Comparison of ENCODE assay signal across 15 mouse cellular contexts in genomic region chr11:73323906-73324830, GRCm38 (mm10). TPM values are rescaled to one million over a fixed set of nuclear protein-coding genes. Genes with fewer than 3 reads are reported as not detected.
DNase-seq lines count a peak whose midpoint lies in the region; ATAC-seq and TF ChIP-seq lines count a peak whose summit lies in the region.
"Had no signal": no experiment of that assay in that cellular context is flagged by ENCODE, and none has a peak within 500 bp of the region (broad histone marks: within the 10 kb centered on the region; RNA-seq: fewer than 3 reads in every experiment).

No protein-coding gene starts in this region.

- peak overlapping the region; percentile 24 for H3K4me2 ChIP-seq in liver, embryonic 16.5 days (ENCODE audit: low read depth, low read length)
- no peak overlapping the region for H3K4me2 ChIP-seq in kidney, embryonic 16.5 days (replicated peaks; ENCODE audit: low read depth, low read length)
- peak overlapping the region; percentile 31 for H3K4me2 ChIP-seq in stomach, embryonic 16.5 days (ENCODE audit: low read depth, low read length)
- no peak overlapping the region for H3K4me2 ChIP-seq in hindbrain, postnatal 0 days (ENCODE audit: low read depth, low read length)
- H3K4me2 ChIP-seq: neural tube, embryonic 12.5 days had no signal

- DNase-seq in cerebellum, adult 2 months: no peak
- DNase-seq in liver: no peak
- DNase-seq in thymus, adult 18-20 months: no peak
- DNase-seq in hindbrain, postnatal 0 days (ENCODE audit: low spot score): no peak
- DNase-seq: cerebellum, postnatal 36 days; spleen, adult 18-20 months; thymus, postnatal 36 days had no signal

- no peak for TF ChIP-seq CTCF in cerebellum, adult 2 months (IDR thresholded peaks at IDR 0.05; ENCODE audit: borderline replicate concordance, insufficient read depth, low read depth, low read length)
- no peak for TF ChIP-seq CTCF in hindbrain, postnatal 0 days (IDR thresholded peaks at IDR 0.05; ENCODE audit: low read depth)

- peak overlapping the region; percentile 26 for H3K4me3 ChIP-seq in cerebellum, adult 2 months (replicated peaks; ENCODE audit: insufficient read depth, low read depth, low read length)
- H3K4me3 ChIP-seq in liver, embryonic 16.5 days (ENCODE audit: low read depth, low read length): peak overlapping the region; percentile 19
- peak overlapping the region; percentile 20 for H3K4me3 ChIP-seq in kidney, embryonic 16.5 days (ENCODE audit: low read length)
- peak overlapping the region; percentile 9; the same call in 1 of the 2 replicates for H3K4me3 ChIP-seq in stomach, embryonic 16.5 days (replicated peaks; ENCODE audit: low read length)
- no peak overlapping the region for H3K4me3 ChIP-seq in hindbrain, postnatal 0 days (ENCODE audit: low read length)
- H3K4me3 ChIP-seq: midbrain, embryonic 10.5 days; neural tube, embryonic 12.5 days had no signal

- ATAC-seq in cerebellum, adult (ENCODE audit: insufficient number of reproducible peaks, low FRiP score, low TSS enrichment): no peak
- no peak for ATAC-seq in liver, embryonic 16.5 days (ENCODE audit: low read depth)
- ATAC-seq in kidney, embryonic 16.5 days (ENCODE audit: low FRiP score, low TSS enrichment): no peak
- ATAC-seq in stomach, embryonic 16.5 days (ENCODE audit: insufficient read depth, low FRiP score): no peak
- no peak for ATAC-seq in hindbrain, postnatal 0 days

- WGBS in cerebellum, adult 2 months: 65% methylated on average over 9 of the region's 9 CpGs
- 51% methylated on average over 9 of the region's 9 CpGs for WGBS in liver, embryonic 16.5 days (ENCODE audit: insufficient replicate concordance)
- WGBS in kidney, embryonic 16.5 days: 60% methylated on average over 9 of the region's 9 CpGs
- 58% methylated on average over 9 of the region's 9 CpGs for WGBS in stomach, embryonic 16.5 days
- 74% methylated on average over 9 of the region's 9 CpGs for WGBS in hindbrain, postnatal 0 days

- no peak overlapping the region for H3K9ac ChIP-seq in liver, embryonic 16.5 days (ENCODE audit: low read depth, low read length)
- no peak overlapping the region for H3K9ac ChIP-seq in kidney, embryonic 16.5 days (replicated peaks; ENCODE audit: low read length)
- no peak overlapping the region for H3K9ac ChIP-seq in stomach, embryonic 16.5 days (ENCODE audit: low read length)
- no peak overlapping the region for H3K9ac ChIP-seq in hindbrain, postnatal 0 days (replicated peaks; ENCODE audit: low read length)
- H3K9ac ChIP-seq: neural tube, embryonic 12.5 days had no signal

- H3K27ac ChIP-seq in cerebellum, adult 2 months (ENCODE audit: insufficient read depth, low read length): no peak overlapping the region
- peak overlapping the region; percentile 44 for H3K27ac ChIP-seq in liver, embryonic 16.5 days (ENCODE audit: low read length)
- peak overlapping the region; percentile 56; the same call in 1 of the 2 replicates for H3K27ac ChIP-seq in kidney, embryonic 16.5 days (ENCODE audit: low read length)
- no peak overlapping the region; the same call in 1 of the 2 replicates for H3K27ac ChIP-seq in stomach, embryonic 16.5 days (ENCODE audit: low read length)
- no peak overlapping the region for H3K27ac ChIP-seq in hindbrain, postnatal 0 days
- H3K27ac ChIP-seq: midbrain, embryonic 10.5 days; neural tube, embryonic 12.5 days had no signal

- H3K36me3 ChIP-seq in liver, embryonic 16.5 days (ENCODE audit: control insufficient read depth, insufficient read depth): no peaks in the 10 kb centered on the region
- H3K36me3 ChIP-seq in kidney, embryonic 16.5 days (ENCODE audit: insufficient read depth, low read length): no peaks in the 10 kb centered on the region
- H3K36me3 ChIP-seq in stomach, embryonic 16.5 days (ENCODE audit: control insufficient read depth, insufficient read depth, low read length): no peaks in the 10 kb centered on the region
- H3K36me3 ChIP-seq in hindbrain, postnatal 0 days (ENCODE audit: insufficient read depth, low read length): no peaks in the 10 kb centered on the region
- H3K36me3 ChIP-seq: midbrain, embryonic 10.5 days; neural tube, embryonic 12.5 days had no signal

- no peaks in the 10 kb centered on the region for H3K9me3 ChIP-seq in liver, embryonic 16.5 days (replicated peaks; ENCODE audit: control insufficient read depth, low read length)
- H3K9me3 ChIP-seq in kidney, embryonic 16.5 days (ENCODE audit: low read length): no peaks in the 10 kb centered on the region
- no peaks in the 10 kb centered on the region for H3K9me3 ChIP-seq in stomach, embryonic 16.5 days (replicated peaks; ENCODE audit: control insufficient read depth, low read length)
- no peaks in the 10 kb centered on the region for H3K9me3 ChIP-seq in hindbrain, postnatal 0 days (ENCODE audit: low read length)
- H3K9me3 ChIP-seq: neural tube, embryonic 12.5 days had no signal

- H3K4me1 ChIP-seq in cerebellum, adult 2 months (ENCODE audit: control insufficient read depth, insufficient read depth, low read length): no peaks in the 10 kb centered on the region
- no peaks in the 10 kb centered on the region for H3K4me1 ChIP-seq in liver, embryonic 16.5 days (ENCODE audit: control insufficient read depth, low read depth, low read length)
- H3K4me1 ChIP-seq in kidney, embryonic 16.5 days (ENCODE audit: insufficient read depth, low read length): peaks cover 11% of the 10 kb centered on the region; the same call in 1 of the 2 replicates
- H3K4me1 ChIP-seq in stomach, embryonic 16.5 days (ENCODE audit: control insufficient read depth, insufficient read depth, low read length): peaks cover 12% of the 10 kb centered on the region; the same call in 1 of the 2 replicates
- H3K4me1 ChIP-seq in hindbrain, postnatal 0 days (ENCODE audit: insufficient read depth, low read length): no peaks in the 10 kb centered on the region
- H3K4me1 ChIP-seq: midbrain, embryonic 10.5 days; neural tube, embryonic 12.5 days had no signal

- H3K27me3 ChIP-seq in cerebellum, adult 2 months (ENCODE audit: control insufficient read depth, insufficient read depth, low read length): no peaks in the 10 kb centered on the region
- no peaks in the 10 kb centered on the region for H3K27me3 ChIP-seq in liver, embryonic 16.5 days (ENCODE audit: control insufficient read depth, insufficient read depth, low read depth, low read length)
- H3K27me3 ChIP-seq in kidney, embryonic 16.5 days (ENCODE audit: insufficient read depth, low read length): no peaks in the 10 kb centered on the region
- no peaks in the 10 kb centered on the region for H3K27me3 ChIP-seq in stomach, embryonic 16.5 days (ENCODE audit: control insufficient read depth, insufficient read depth, low read length)
- H3K27me3 ChIP-seq in hindbrain, postnatal 0 days (ENCODE audit: insufficient read depth, low read length): no peaks in the 10 kb centered on the region
- H3K27me3 ChIP-seq: neural tube, embryonic 12.5 days had no signal

- TF ChIP-seq POLR2A in cerebellum, adult 2 months (IDR thresholded peaks at IDR 0.05; ENCODE audit: borderline replicate concordance, insufficient read depth, low read length): no peak

RNA-seq across cellular contexts. Expression of gene Aspa, which starts 5.2 kb away (rescaled TPM):
- polyA plus RNA-seq in cerebellum, adult 2 months (2012; rRNA removed): 44.8 and 57.9 TPM in 2 replicates
- 3.0 and 4.0 TPM in 2 replicates for polyA plus RNA-seq in liver, embryonic 16.5 days (2015; fragmentation: Nextera tagmentation; extraction: Ambion mirVana)
- polyA plus RNA-seq in kidney, embryonic 16.5 days (2015; fragmentation: Nextera tagmentation; extraction: Ambion mirVana): 30.8 and 32.0 TPM in 2 replicates
- polyA plus RNA-seq in stomach, embryonic 16.5 days (2015; fragmentation: Nextera tagmentation; extraction: Ambion mirVana): 4.2 and 4.5 TPM in 2 replicates
- 5.9 and 7.8 TPM in 2 replicates for total RNA-seq in hindbrain, postnatal 0 days (2014; rRNA removed)
- 7.3 and 8.3 TPM in 2 replicates for polyA plus RNA-seq in hindbrain, postnatal 0 days (2015; fragmentation: Nextera tagmentation; extraction: Ambion mirVana)
- polyA plus RNA-seq: limb, embryonic 11.5 days; midbrain, embryonic 10.5 days had no signal

RNA-seq across cellular contexts. Expression of gene Gm49340, which starts 5.4 kb away (rescaled TPM):
- polyA plus RNA-seq in cerebellum, adult 2 months (2012; rRNA removed): not detected in 2 replicates
- not detected in 2 replicates for polyA plus RNA-seq in liver, embryonic 16.5 days (2015; fragmentation: Nextera tagmentation; extraction: Ambion mirVana)
- not detected in 2 replicates for polyA plus RNA-seq in kidney, embryonic 16.5 days (2015; fragmentation: Nextera tagmentation; extraction: Ambion mirVana)
- not detected in 2 replicates for polyA plus RNA-seq in stomach, embryonic 16.5 days (2015; fragmentation: Nextera tagmentation; extraction: Ambion mirVana)
- total RNA-seq in hindbrain, postnatal 0 days (2014; rRNA removed): not detected in 2 replicates
- polyA plus RNA-seq in hindbrain, postnatal 0 days (2015; fragmentation: Nextera tagmentation; extraction: Ambion mirVana): not detected in 2 replicates
- polyA plus RNA-seq: heart, postnatal 0 days; limb, embryonic 11.5 days; midbrain, embryonic 10.5 days; neural tube, embryonic 12.5 days had no signal

RNA-seq across cellular contexts. Expression of gene Spata22, which starts 5.4 kb away (rescaled TPM):
- 0.08 and 0.22 TPM in 2 replicates for polyA plus RNA-seq in cerebellum, adult 2 months (2012; rRNA removed)
- 3.2 and 3.3 TPM in 2 replicates for polyA plus RNA-seq in liver, embryonic 16.5 days (2015; fragmentation: Nextera tagmentation; extraction: Ambion mirVana)
- polyA plus RNA-seq in kidney, embryonic 16.5 days (2015; fragmentation: Nextera tagmentation; extraction: Ambion mirVana): 0.27 and 0.29 TPM in 2 replicates
- polyA plus RNA-seq in stomach, embryonic 16.5 days (2015; fragmentation: Nextera tagmentation; extraction: Ambion mirVana): 0.27 TPM in 1 of 2 replicates, not detected in the other
- not detected in 2 replicates for total RNA-seq in hindbrain, postnatal 0 days (2014; rRNA removed)
- polyA plus RNA-seq in hindbrain, postnatal 0 days (2015; fragmentation: Nextera tagmentation; extraction: Ambion mirVana): 0.33 and 0.34 TPM in 2 replicates
- polyA plus RNA-seq: heart, postnatal 0 days; limb, embryonic 11.5 days; midbrain, embryonic 10.5 days; neural tube, embryonic 12.5 days had no signal

RNA-seq across cellular contexts. Expression of gene Olfr20, which starts 26.4 kb away (rescaled TPM):
- not detected in 2 replicates for polyA plus RNA-seq in cerebellum, adult 2 months (2012; rRNA removed)
- polyA plus RNA-seq in liver, embryonic 16.5 days (2015; fragmentation: Nextera tagmentation; extraction: Ambion mirVana): 0.08 and 0.22 TPM in 2 replicates
- polyA plus RNA-seq in kidney, embryonic 16.5 days (2015; fragmentation: Nextera tagmentation; extraction: Ambion mirVana): not detected in 2 replicates
- not detected in 2 replicates for polyA plus RNA-seq in stomach, embryonic 16.5 days (2015; fragmentation: Nextera tagmentation; extraction: Ambion mirVana)
- not detected in 2 replicates for total RNA-seq in hindbrain, postnatal 0 days (2014; rRNA removed)
- not detected in 2 replicates for polyA plus RNA-seq in hindbrain, postnatal 0 days (2015; fragmentation: Nextera tagmentation; extraction: Ambion mirVana)
- polyA plus RNA-seq: heart, postnatal 0 days; limb, embryonic 11.5 days; midbrain, embryonic 10.5 days; neural tube, embryonic 12.5 days had no signal

RNA-seq across cellular contexts. Expression of gene Olfr376, which starts 46.9 kb away (rescaled TPM):
- polyA plus RNA-seq in cerebellum, adult 2 months (2012; rRNA removed): not detected in 2 replicates
- polyA plus RNA-seq in liver, embryonic 16.5 days (2015; fragmentation: Nextera tagmentation; extraction: Ambion mirVana): not detected in 2 replicates
- polyA plus RNA-seq in kidney, embryonic 16.5 days (2015; fragmentation: Nextera tagmentation; extraction: Ambion mirVana): not detected in 2 replicates
- not detected in 2 replicates for polyA plus RNA-seq in stomach, embryonic 16.5 days (2015; fragmentation: Nextera tagmentation; extraction: Ambion mirVana)
- not detected in 2 replicates for total RNA-seq in hindbrain, postnatal 0 days (2014; rRNA removed)
- polyA plus RNA-seq in hindbrain, postnatal 0 days (2015; fragmentation: Nextera tagmentation; extraction: Ambion mirVana): not detected in 2 replicates
- polyA plus RNA-seq: heart, postnatal 0 days; limb, embryonic 11.5 days; midbrain, embryonic 10.5 days; neural tube, embryonic 12.5 days had no signal

Comparison
In these comparisons a context has a peak if more than half of its experiments do, and no peak if none do; other contexts are left out.
1. H3K27ac ChIP-seq: peak in liver, embryonic 16.5 days (single experiment) and kidney, embryonic 16.5 days (single experiment); none in cerebellum, adult 2 months (single experiment), stomach, embryonic 16.5 days (single experiment) and hindbrain, postnatal 0 days (single experiment).
2. H3K4me2 ChIP-seq: peak in liver, embryonic 16.5 days (single experiment) and stomach, embryonic 16.5 days (single experiment); none in kidney, embryonic 16.5 days (single experiment) and hindbrain, postnatal 0 days (single experiment).